Mouse (Mus musculus) C2C12 (cell line): ENCODE measurements at regions not wholly inside any gene's neighbourhood (a gene's known extent, or its start where the extent isn't known, plus 50 kb on each side); places are given as distances from the start of the nearest gene placed in this dataset.

Experiments
- H3K27me3 ChIP-seq: one replicate; pipeline ENCODE4 v1.6.1; 2011; ENCODE audit not compliant: control insufficient read depth, insufficient read depth, insufficient read length
- H3K36me3 ChIP-seq: one replicate; pipeline ENCODE4 v1.6.1; 2011; ENCODE audit not compliant: control insufficient read depth, insufficient read depth
- H3K4me3 ChIP-seq: one replicate; pipeline ENCODE4 v1.5.1; 2011; ENCODE audit warnings: mild to moderate bottlenecking, control low read depth; ENCODE audit not compliant: poor library complexity, insufficient read depth, severe bottlenecking
- H3K79me2 ChIP-seq: one replicate; pipeline ENCODE4 v1.6.1; 2011; ENCODE audit not compliant: control insufficient read depth, insufficient read depth
- H3K79me3 ChIP-seq: one replicate; pipeline ENCODE4 v1.6.1; 2011; ENCODE audit warnings: low read depth, control low read depth
- H3ac ChIP-seq: one replicate; pipeline ENCODE3; 2011; ENCODE audit warnings: low read depth; ENCODE audit not compliant: control insufficient read depth, insufficient read length
- CEBPB ChIP-seq: IDR thresholded peaks from one replicate; pipeline ENCODE4 v1.6.1; 2011; ENCODE audit warnings: low read depth, mild to moderate bottlenecking, control low read depth, moderate library complexity
- CTCF ChIP-seq: IDR thresholded peaks from one replicate; pipeline ENCODE4 v1.5.1; 2011; ENCODE audit not compliant: control insufficient read depth, insufficient read depth, insufficient read length
- FOSL1 ChIP-seq: IDR thresholded peaks from one replicate; pipeline ENCODE4 v1.8.0; 2011; ENCODE audit warnings: mild to moderate bottlenecking, low read length; ENCODE audit not compliant: poor library complexity, insufficient read depth, severe bottlenecking
- MAX ChIP-seq: IDR thresholded peaks from one replicate; pipeline ENCODE4 v1.6.1; 2011; ENCODE audit warnings: mild to moderate bottlenecking, control low read depth
- MYOD1 ChIP-seq: IDR thresholded peaks from one replicate; pipeline ENCODE4 v1.6.1; 2011; ENCODE audit warnings: low read depth; ENCODE audit not compliant: control insufficient read depth, insufficient read length
- MYOG ChIP-seq: IDR thresholded peaks from one replicate; pipeline ENCODE4 v1.6.1; 2011; ENCODE audit not compliant: control insufficient read depth, insufficient read length; ENCODE audit errors: extremely low read depth
- USF1 ChIP-seq: IDR thresholded peaks from one replicate; pipeline ENCODE4 v1.6.1; 2011; ENCODE audit warnings: low read depth, mild to moderate bottlenecking, control low read depth, moderate library complexity

DNA sequence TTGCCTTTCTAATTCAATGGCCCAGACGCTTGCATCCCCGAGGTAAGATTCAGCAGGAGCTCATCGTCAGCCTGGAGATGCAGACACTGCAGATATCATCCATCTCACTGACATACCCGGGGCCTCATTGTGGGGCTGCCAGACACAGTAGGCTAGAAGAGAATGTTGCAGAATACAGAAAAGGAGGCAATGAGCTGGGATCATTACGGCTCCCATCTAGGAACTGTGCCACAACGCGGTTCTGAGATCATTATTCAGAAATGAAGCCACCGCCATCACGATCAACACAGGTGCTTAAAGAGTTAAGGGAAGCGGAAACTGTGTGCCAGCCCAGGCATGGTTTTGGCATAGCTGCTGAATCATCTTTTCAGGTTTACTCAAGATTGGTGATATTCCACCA is 158.1 kb upstream of the Gm11146 start:
- no peak overlapping the region for H3ac ChIP-seq
- no peak overlapping the region for H3K4me3 ChIP-seq
- no peaks in the 10 kb centered on the region for H3K36me3 ChIP-seq
- H3K27me3 ChIP-seq = no peaks in the 10 kb centered on the region
- H3K79me2 ChIP-seq = no peaks in the 10 kb centered on the region
- H3K79me3 ChIP-seq = no peaks in the 10 kb centered on the region
- no peak for TF ChIP-seq USF1
- no peak for TF ChIP-seq MAX
- no peak for TF ChIP-seq CEBPB
- no peak for TF ChIP-seq MYOG
- no peak for TF ChIP-seq CTCF
- no peak for TF ChIP-seq FOSL1
- no peak for TF ChIP-seq MYOD1

DNA sequence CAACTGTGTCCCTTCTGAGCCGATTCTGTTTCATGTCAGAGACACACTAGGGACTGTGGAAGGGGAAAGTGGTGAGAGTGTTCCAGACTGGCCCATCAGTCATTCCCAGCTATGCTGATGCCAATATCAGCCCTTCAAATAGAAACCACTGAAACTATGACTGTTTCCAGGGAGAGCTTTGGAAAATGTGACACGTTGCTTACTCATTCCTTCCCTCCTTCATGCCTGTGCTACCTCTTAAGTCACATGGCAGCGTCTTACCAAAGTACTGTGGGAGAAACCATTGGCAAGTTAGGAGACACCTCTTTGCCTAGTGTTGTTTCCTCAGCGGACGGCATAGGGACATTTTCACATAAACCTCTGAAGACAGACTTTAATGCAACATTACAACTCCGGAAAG is 153.0 kb upstream of the Gm11146 start:
- H3K79me3 ChIP-seq = no peaks in the 10 kb centered on the region
- no peaks in the 10 kb centered on the region for H3K36me3 ChIP-seq
- H3K79me2 ChIP-seq = no peaks in the 10 kb centered on the region
- no peak overlapping the region for H3ac ChIP-seq
- H3K27me3 ChIP-seq = no peaks in the 10 kb centered on the region
- H3K4me3 ChIP-seq = no peak overlapping the region
- TF ChIP-seq CEBPB (no peak), MAX (no peak), MYOG (no peak), CTCF (no peak), USF1 (peak; percentile 80), FOSL1 (peak; percentile 41), MYOD1 (no peak)

DNA sequence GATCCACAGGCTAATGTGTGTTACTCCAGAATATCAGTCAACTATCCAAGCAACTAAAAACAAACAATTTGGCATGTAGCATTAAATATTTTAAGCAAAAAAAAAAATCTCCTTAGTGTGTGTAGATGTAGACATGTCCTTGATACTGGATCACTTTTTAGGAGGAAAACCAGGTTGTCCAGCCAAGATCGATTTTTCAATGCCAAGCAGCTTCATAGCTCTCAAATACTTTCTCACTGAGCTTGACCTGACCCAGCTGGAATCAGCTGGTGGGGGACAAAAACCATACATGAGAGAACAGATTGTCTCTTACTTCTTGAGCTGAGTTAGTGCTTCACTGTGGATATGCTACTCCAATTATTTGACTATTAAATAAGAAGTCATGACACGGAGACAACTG is 147.6 kb upstream of the Gm11146 start:
- no peak overlapping the region for H3ac ChIP-seq

DNA sequence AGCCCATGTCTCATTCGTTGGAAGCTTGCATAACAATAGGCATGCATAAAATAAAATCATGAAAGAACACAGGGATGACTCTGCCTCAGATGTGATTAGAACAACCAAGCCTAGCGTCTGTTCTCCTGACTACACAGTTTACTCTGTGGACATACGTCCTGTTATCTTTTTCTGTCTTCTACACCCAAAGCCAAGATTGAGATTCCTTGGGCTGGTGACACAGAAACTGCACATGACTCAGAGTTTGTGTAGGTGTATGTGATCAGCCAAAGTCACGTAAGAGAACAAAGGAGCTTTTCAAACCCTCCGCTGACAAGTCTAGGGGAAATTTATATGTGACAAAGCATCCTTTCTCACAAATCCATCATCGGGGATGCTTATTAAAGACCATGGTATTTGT is 141.9 kb upstream of the Gm11146 start:
- Histone ChIP-seq H3K36me3 (no peaks in the 10 kb centered on the region), H3K79me2 (no peaks in the 10 kb centered on the region), H3K79me3 (no peaks in the 10 kb centered on the region), H3ac (no peak overlapping the region), H3K27me3 (no peaks in the 10 kb centered on the region), H3K4me3 (no peak overlapping the region)
- no peak for TF ChIP-seq CEBPB
- no peak for TF ChIP-seq FOSL1
- no peak for TF ChIP-seq MYOD1
- TF ChIP-seq MYOG = no peak
- TF ChIP-seq USF1 = no peak
- no peak for TF ChIP-seq MAX
- no peak for TF ChIP-seq CTCF

More for the DNA sequence above, 147.6 kb upstream of the Gm11146 start:
- Histone ChIP-seq H3K27me3 (no peaks in the 10 kb centered on the region), H3K36me3 (no peaks in the 10 kb centered on the region), H3K4me3 (no peak overlapping the region), H3K79me2 (no peaks in the 10 kb centered on the region), H3K79me3 (no peaks in the 10 kb centered on the region)
- TF ChIP-seq CEBPB = no peak
- no peak for TF ChIP-seq USF1
- no peak for TF ChIP-seq MAX
- TF ChIP-seq FOSL1 = no peak
- TF ChIP-seq MYOG = no peak
- no peak for TF ChIP-seq MYOD1
- no peak for TF ChIP-seq CTCF

DNA sequence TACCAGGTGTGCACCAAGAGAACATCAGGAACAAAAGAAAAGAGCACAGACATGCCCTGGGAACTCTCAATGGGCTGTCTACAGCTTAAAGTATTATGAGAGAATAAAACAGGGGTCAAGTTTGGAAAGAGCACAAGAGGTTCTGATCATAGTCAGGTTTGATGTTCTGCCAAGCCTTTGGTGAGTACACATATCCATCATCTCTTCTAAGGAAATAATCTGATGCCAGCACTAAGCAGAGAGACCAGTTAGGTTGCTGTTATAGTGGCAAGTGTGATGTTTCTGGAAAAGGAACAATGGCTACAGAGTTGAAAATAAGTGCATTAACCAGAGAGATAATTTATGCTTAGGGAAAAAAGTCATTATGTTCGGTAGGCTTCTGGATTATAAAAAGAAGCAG is 136.9 kb upstream of the Gm11146 start:
- Histone ChIP-seq H3K79me3 (no peaks in the 10 kb centered on the region), H3K27me3 (no peaks in the 10 kb centered on the region), H3ac (no peak overlapping the region), H3K36me3 (no peaks in the 10 kb centered on the region), H3K79me2 (no peaks in the 10 kb centered on the region), H3K4me3 (no peak overlapping the region)
- TF ChIP-seq CTCF (no peak), CEBPB (no peak), MYOD1 (no peak), FOSL1 (no peak), MYOG (no peak), MAX (no peak), USF1 (no peak)

DNA sequence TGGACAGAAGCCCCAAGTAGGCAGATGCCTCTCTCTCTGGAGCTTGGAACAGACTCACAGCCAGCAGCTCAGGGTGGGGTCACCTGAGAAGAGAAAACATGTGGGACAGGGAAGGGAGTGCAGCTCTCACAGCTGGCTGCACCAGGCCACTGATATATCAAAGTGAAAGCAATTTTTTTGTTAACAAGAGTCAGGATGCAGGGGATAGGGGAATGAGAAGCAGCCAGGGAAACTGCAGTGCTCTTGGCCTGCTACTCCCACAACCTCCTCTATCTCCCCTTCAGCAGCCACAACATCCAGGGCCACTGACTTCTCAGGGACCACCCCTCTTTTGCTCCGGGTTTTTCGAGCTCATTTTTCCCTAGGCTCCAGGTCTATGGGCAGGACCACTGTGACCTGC is 117.5 kb upstream of the Gm11146 start:
- Histone ChIP-seq H3K4me3 (no peak overlapping the region), H3ac (no peak overlapping the region), H3K27me3 (no peaks in the 10 kb centered on the region), H3K79me3 (no peaks in the 10 kb centered on the region), H3K79me2 (no peaks in the 10 kb centered on the region), H3K36me3 (no peaks in the 10 kb centered on the region)
- no peak for TF ChIP-seq MAX
- TF ChIP-seq CEBPB = no peak
- no peak for TF ChIP-seq USF1
- TF ChIP-seq MYOG = no peak
- no peak for TF ChIP-seq CTCF
- TF ChIP-seq FOSL1 = no peak
- no peak for TF ChIP-seq MYOD1
